7 mouse cellular contexts compared by ENCODE assay signal in genomic region chr2:31572051-31572914, GRCm38 (mm10). TPM values are rescaled to one million over a fixed set of nuclear protein-coding genes. Genes with fewer than 3 reads are reported as not detected.
DNase-seq lines count a peak whose midpoint lies in the region; ATAC-seq lines count a peak whose summit lies in the region.

Gene Fubp3, plus strand, starts transcription at chr2:31572651.

- H3K4me1 ChIP-seq in embryonic facial prominence, embryonic 12.5 days = peaks cover 12% of the 10 kb centered on the region
- H3K4me1 ChIP-seq in limb, embryonic 11.5 days (ENCODE audit: control insufficient read depth, insufficient read depth, low read length) = peaks cover 11% of the 10 kb centered on the region
- H3K4me1 ChIP-seq in midbrain, embryonic 14.5 days (ENCODE audit: control insufficient read depth, insufficient read depth, low read length) = peaks cover 18% of the 10 kb centered on the region

- peak within 1 kb of the TSS; percentile 99 for H3K4me3 ChIP-seq in embryonic facial prominence, embryonic 12.5 days
- peak within 1 kb of the TSS; percentile 99 for H3K4me3 ChIP-seq in limb, embryonic 11.5 days (ENCODE audit: low read depth, low read length)
- peak within 1 kb of the TSS; percentile 98 for H3K4me3 ChIP-seq in midbrain, embryonic 14.5 days (replicated peaks; ENCODE audit: low read depth, low read length)

- peak; percentile 96 for ATAC-seq in embryonic facial prominence, embryonic 12.5 days (ENCODE audit: insufficient number of reproducible peaks, insufficient read depth, low FRiP score, low TSS enrichment)
- peak; percentile 91 for ATAC-seq in limb, embryonic 11.5 days (ENCODE audit: insufficient number of reproducible peaks, low FRiP score, low TSS enrichment, low read depth)
- peak; percentile 98 for ATAC-seq in midbrain, embryonic 14.5 days (ENCODE audit: low FRiP score, low TSS enrichment)

- peak within 1 kb of the TSS; percentile 95 for H3K9ac ChIP-seq in embryonic facial prominence, embryonic 12.5 days
- H3K9ac ChIP-seq in limb, embryonic 11.5 days (ENCODE audit: low read length) = peak within 1 kb of the TSS; percentile 86
- peak within 1 kb of the TSS; percentile 94 for H3K9ac ChIP-seq in midbrain, embryonic 14.5 days (replicated peaks; ENCODE audit: low read length)

- WGBS in embryonic facial prominence, embryonic 12.5 days = 1% methylated on average over 51 of the region's 51 CpGs
- 2% methylated on average over 51 of the region's 51 CpGs for WGBS in limb, embryonic 11.5 days
- WGBS in midbrain, embryonic 14.5 days = 1% methylated on average over 51 of the region's 51 CpGs

- peaks cover 7% of the 10 kb centered on the region; the same call in 1 of the 2 replicates for H3K36me3 ChIP-seq in embryonic facial prominence, embryonic 12.5 days
- no peaks in the 10 kb centered on the region for H3K36me3 ChIP-seq in limb, embryonic 11.5 days (ENCODE audit: control insufficient read depth, insufficient read depth, low read length)
- H3K36me3 ChIP-seq in midbrain, embryonic 14.5 days (ENCODE audit: control insufficient read depth, insufficient read depth, low read length) = 0 out of 2 replicates have a peak, but pooled peaks cover 3% of the 10 kb centered on the region

- H3K27me3 ChIP-seq in embryonic facial prominence, embryonic 12.5 days = 0 out of 2 replicates have a peak, but pooled peaks cover 3% of the 10 kb centered on the region
- H3K27me3 ChIP-seq in limb, embryonic 11.5 days (ENCODE audit: control insufficient read depth, insufficient read depth, low read length) = no peaks in the 10 kb centered on the region
- no peaks in the 10 kb centered on the region for H3K27me3 ChIP-seq in midbrain, embryonic 14.5 days (ENCODE audit: control insufficient read depth, insufficient read depth, low read length)

- no peaks in the 10 kb centered on the region for H3K9me3 ChIP-seq in embryonic facial prominence, embryonic 12.5 days
- no peaks in the 10 kb centered on the region for H3K9me3 ChIP-seq in limb, embryonic 11.5 days (ENCODE audit: control insufficient read depth, low read length)
- H3K9me3 ChIP-seq in midbrain, embryonic 14.5 days (ENCODE audit: control insufficient read depth, low read length) = no peaks in the 10 kb centered on the region

- peak within 1 kb of the TSS; percentile 91 for H3K27ac ChIP-seq in embryonic facial prominence, embryonic 12.5 days
- H3K27ac ChIP-seq in limb, embryonic 11.5 days (replicated peaks; ENCODE audit: low read depth, low read length) = peak within 1 kb of the TSS; percentile 59
- peak within 1 kb of the TSS; percentile 88 for H3K27ac ChIP-seq in midbrain, embryonic 14.5 days (replicated peaks; ENCODE audit: low read depth, low read length)

- DNase-seq in adrenal gland, postnatal 25 days = peak; percentile 93
- DNase-seq in heart, adult 11 months = peak; percentile 99
- peak; percentile 91 for DNase-seq in kidney, adult 18-20 months
- DNase-seq in limb, embryonic 11.5 days (ENCODE audit: low spot score) = peak; percentile 91
- peak; percentile 94 for DNase-seq in midbrain, embryonic 14.5 days
- peak; percentile 65 to 67 for DNase-seq in spleen, adult 18-20 months

- H3K4me2 ChIP-seq in embryonic facial prominence, embryonic 12.5 days (replicated peaks) = peak within 1 kb of the TSS; percentile 81
- peak within 1 kb of the TSS; percentile 86 for H3K4me2 ChIP-seq in limb, embryonic 11.5 days (ENCODE audit: low read depth, severe bottlenecking)
- peak within 1 kb of the TSS; percentile 81 for H3K4me2 ChIP-seq in midbrain, embryonic 14.5 days (ENCODE audit: low read length)

RNA-seq across cellular contexts. Expression of gene Fubp3, which starts in this region (rescaled TPM):
- 52.2 and 55.5 TPM in 2 replicates for total RNA-seq in adrenal gland, postnatal 25 days (2021)
- 91.7 and 95.9 TPM in 2 replicates for polyA plus RNA-seq in embryonic facial prominence, embryonic 12.5 days (2016; fragmentation: Nextera tagmentation; extraction: Ambion mirVana)
- polyA plus RNA-seq in limb, embryonic 11.5 days (2014; fragmentation: Nextera tagmentation; extraction: Ambion mirVana) = 92.4 and 96.4 TPM in 2 replicates
- polyA plus RNA-seq in midbrain, embryonic 14.5 days (2014; fragmentation: Nextera tagmentation; extraction: Ambion mirVana) = 42.7 and 58.4 TPM in 2 replicates

Comparison
In these comparisons a context has a peak if more than half of its experiments do, and no peak if none do; other contexts are left out.
1. Peak in every context shown above with its lines: DNase-seq, ATAC-seq, H3K4me3 ChIP-seq and H3K27ac ChIP-seq.